Mouse (Mus musculus) embryo, embryonic 11.5 days (tissue): Measurements from ENCODE around the gene Synrg.

ENCODE experiments used
- DNase-seq: peaks from one replicate; pipeline ENCODE4 v3.0.0-alpha.2; 2012; ENCODE audit warnings: low read depth, low spot score

Gene Synrg

DNA sequence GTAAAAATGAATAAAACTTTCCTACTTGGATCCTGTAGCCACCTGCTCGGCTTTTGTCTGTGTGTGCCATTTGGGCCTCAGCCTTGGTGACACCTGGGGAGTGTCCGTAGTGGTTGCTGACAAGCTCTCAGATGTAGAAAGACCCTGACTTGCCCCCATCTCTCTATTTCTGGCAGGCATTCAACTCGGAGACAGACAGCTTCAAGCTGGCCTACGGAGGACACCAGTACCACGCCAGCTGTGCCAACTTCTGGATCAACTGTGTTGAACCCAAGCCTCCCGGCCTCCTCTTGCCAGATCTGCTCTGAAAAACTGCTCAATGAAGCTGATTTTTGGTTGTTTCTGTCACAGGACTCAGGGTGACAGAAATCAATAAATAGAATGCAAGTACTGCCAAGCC lies 76.4 kb downstream of the Synrg start:
- no peak for DNase-seq

- DNase-seq: no peak
These were observed 78.9 kb downstream of the Synrg start for GRCm38 (mm10) chr11:84042808-84043762.

DNA sequence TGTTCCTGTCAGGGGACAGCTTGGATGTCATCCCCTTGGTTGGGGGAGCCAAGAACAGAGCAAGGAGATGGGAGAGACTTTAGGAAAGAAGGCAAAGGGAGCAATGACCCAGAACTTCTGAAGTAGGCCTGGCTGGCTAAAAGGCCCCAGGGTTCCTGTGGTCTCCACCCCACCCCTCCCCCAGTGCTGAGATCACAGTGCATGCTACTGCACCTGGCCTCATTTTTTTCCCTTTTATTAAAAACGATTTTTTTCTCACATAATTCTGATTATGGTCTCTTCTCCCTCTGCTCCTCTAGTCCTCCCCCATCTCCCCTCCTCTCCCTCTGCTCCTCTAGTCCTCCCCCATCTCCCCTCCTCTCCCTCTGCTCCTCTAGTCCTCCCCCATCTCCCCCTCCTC lies 80.8 kb downstream of the Synrg start:
- DNase-seq: no peak

GRCm38 (mm10) chr11:84047270-84047669 lies 83.0 kb downstream of the Synrg start:
- DNase-seq: no peak

- DNase-seq: no peak
These were observed 84.2 kb downstream of the Synrg start for GRCm38 (mm10) chr11:84048411-84048810.

GRCm38 (mm10) chr11:84053055-84053454 lies 88.8 kb downstream of the Synrg start:
- DNase-seq: no peak

DNA sequence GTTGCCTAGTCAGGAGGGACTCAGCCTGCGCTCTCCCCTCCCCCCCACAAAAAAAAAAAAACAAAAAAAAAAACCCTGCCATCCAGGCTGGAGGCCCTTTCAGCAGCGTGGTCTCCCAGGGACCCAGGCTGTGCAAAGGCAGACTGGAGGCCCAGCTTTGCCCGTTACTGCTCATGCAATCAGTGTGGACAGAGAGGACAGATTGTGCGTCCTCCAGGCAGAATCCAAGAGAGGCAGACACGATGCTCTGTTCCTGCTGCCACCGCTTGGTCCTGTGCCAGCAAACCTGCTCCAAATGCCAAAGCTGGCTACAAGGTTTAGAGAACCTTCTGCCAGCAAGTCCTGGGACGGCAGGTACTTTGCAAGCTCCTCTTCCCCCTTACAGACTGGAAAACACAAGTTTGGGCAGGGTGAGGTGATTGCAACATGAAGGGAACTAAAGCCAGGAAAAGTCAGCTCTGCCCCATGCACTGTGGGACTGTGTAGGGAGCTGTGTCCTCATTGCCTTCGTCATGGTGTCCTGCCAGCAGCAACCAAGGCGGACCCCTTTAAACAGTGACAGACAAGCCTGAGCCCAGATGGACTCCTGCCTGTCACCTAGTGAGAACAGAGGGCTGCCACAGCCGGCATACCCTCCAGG lies 89.4 kb downstream of the Synrg start:
- DNase-seq: no peak

DNA sequence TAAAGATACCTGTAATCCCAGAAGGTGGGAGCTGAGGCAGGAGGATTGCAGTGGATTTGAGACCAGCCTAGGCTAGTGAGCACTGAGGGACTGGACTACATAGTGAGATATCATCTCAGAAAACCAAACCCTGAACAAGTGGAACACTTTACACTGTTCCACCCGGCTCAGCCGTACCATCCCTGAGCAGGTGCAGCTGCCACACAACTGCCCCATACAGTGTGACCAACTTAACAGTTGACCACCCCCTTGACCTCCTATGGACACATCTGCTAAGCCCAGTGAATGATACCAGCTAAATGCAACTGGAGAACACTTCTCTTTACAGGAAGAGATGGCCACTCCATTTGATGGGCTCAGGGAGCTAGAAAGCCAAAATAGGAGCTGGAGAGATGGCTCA lies 93.2 kb downstream of the Synrg start:
- no peak for DNase-seq

DNA sequence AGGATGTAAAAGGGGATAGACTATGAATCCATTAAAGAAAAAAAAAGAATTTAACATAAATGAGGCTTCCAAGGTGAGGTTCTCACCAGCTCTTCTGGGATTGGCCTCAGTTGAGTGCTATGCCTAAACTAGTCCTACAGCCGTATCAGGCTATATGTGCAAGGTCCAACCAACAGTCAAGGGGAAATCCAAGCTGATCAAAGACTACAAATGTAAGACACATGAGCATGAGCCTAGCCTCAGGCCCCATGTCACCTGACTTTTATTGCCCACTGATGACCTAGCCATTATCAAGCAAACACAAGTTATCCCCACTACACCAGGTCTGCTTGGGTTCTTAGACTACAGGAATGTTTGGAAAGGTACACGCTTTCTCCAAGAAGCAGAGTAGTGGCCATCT lies 95.6 kb downstream of the Synrg start:
- no peak for DNase-seq

- DNase-seq: no peak
These were observed 96.4 kb downstream of the Synrg start for GRCm38 (mm10) chr11:84060635-84061034.

GRCm38 (mm10) chr11:84061881-84062280 lies 97.7 kb downstream of the Synrg start:
- DNase-seq: no peak

GRCm38 (mm10) chr11:84062805-84063204 lies 98.6 kb downstream of the Synrg start:
- no peak for DNase-seq

GRCm38 (mm10) chr11:84063631-84064209 lies 99.5 kb downstream of the Synrg start:
- no peak for DNase-seq

DNA sequence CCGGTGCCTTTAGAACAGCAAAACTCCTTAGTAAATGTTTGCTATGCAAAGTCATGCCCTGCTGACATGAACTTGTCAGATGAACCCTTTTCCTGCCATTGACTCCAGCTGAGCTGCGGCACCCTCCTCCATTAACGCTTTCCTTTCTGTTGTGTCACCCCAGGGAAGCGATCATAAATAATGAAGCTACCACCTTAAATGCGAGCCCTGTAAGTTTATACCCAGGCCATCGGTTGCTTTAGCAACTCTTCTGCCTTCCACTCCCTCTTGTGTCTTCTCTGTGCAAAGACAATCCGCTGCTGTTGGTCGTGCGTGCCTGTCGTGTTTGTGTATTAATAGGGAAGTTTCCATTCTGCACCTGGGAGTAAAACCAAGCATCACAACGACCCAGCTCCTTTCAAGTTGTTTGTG lies 101.8 kb downstream of the Synrg start:
- DNase-seq: no peak

GRCm38 (mm10) chr11:84066927-84067645 lies 102.9 kb downstream of the Synrg start:
- DNase-seq: no peak

GRCm38 (mm10) chr11:84067720-84068190 lies 103.5 kb downstream of the Synrg start:
- DNase-seq: no peak

GRCm38 (mm10) chr11:84068191-84069033 lies 104.2 kb downstream of the Synrg start:
- peak; percentile 51 for DNase-seq

DNA sequence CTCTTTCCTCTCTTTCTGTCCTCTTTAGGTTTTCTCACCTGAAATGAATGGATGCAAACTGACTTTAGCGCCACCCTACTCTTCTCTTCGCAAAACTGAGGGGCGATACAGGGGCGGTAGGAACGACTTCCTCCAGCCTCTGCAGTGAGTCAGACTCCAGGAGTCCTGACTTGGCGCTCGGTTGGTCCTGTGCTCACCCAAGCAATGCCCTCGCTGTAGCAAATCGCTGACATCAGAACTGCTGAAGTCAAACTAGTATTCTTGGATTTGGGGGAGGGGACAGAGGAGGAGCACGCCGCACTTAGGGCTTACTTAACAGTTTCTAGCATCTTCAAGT lies 104.8 kb downstream of the Synrg start, which contains the start of gene Dusp14:
Gene Dusp14, minus strand, starts transcription at position 228 of the 337 bp plus-strand sequence.
- DNase-seq: no peak

DNA sequence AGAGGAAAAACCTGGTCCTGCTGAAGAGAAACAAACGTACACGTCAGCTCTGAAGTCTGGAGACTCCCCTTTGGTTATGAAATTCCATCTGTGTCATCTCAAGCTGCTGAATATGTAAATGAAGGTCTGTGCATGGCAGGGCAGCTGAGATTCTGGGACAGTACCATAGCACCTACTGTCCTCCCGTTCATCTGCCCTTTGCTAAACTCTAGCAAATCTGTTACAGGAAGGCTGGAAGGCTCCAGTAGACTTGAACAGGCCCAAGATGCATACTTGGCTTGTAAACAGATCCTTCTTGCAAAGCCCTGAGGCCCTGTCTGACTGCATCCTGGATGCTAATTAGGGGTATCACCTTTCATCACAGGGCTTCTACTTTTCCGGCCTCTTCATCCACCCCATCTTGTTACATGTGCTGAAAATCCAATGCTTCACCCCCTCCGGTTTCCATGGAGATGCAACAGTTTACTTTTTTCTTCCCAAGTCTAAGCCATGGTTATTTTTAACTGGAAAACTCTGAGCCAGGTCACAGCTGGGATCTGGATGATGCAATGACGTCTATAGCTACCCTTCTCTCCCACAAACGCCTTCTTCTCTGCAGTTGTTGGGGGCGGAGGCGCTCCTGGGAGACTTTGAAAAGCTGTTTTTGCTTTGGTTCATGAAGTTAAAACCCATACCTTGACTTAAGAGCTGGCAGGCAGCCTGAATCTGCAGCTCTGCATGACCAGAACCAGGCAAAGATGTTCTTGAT lies 108.8 kb downstream of the Synrg start:
- no peak for DNase-seq
